30 mouse cellular contexts compared by ENCODE assay signal in genomic region chr16:5895564-5895963, GRCm38 (mm10). TPM values are rescaled to one million over a fixed set of nuclear protein-coding genes. Genes with fewer than 3 reads are reported as not detected.
DNase-seq lines count a peak whose midpoint lies in the region; ATAC-seq and TF ChIP-seq lines count a peak whose summit lies in the region.
"Had no signal": no experiment of that assay in that cellular context is flagged by ENCODE, and none has a peak within 500 bp of the region (broad histone marks: within the 10 kb centered on the region; RNA-seq: fewer than 3 reads in every experiment).

No protein-coding gene starts in this region.

- H3K27me3 ChIP-seq in midbrain, postnatal 0 days (ENCODE audit: insufficient read depth, low read length): no peaks in the 10 kb centered on the region
- H3K27me3 ChIP-seq in midbrain, embryonic 14.5 days (ENCODE audit: control insufficient read depth, insufficient read depth, low read length): no peaks in the 10 kb centered on the region
- H3K27me3 ChIP-seq: embryonic facial prominence, embryonic 13.5 days; embryonic facial prominence, embryonic 15.5 days; forebrain, embryonic 12.5 days; Patski had no signal

- no peak overlapping the region for H3K4me2 ChIP-seq in midbrain, postnatal 0 days (ENCODE audit: low read depth, low read length, poor library complexity, severe bottlenecking)
- H3K4me2 ChIP-seq in midbrain, embryonic 14.5 days (ENCODE audit: low read length): no peak overlapping the region
- H3K4me2 ChIP-seq: embryonic facial prominence, embryonic 13.5 days; embryonic facial prominence, embryonic 15.5 days; forebrain, embryonic 12.5 days had no signal

- H3K36me3 ChIP-seq in midbrain, postnatal 0 days (ENCODE audit: insufficient read depth, low read length): no peaks in the 10 kb centered on the region
- H3K36me3 ChIP-seq in midbrain, embryonic 14.5 days (ENCODE audit: control insufficient read depth, insufficient read depth, low read length): no peaks in the 10 kb centered on the region
- H3K36me3 ChIP-seq: embryonic facial prominence, embryonic 13.5 days; embryonic facial prominence, embryonic 15.5 days; forebrain, embryonic 10.5 days; forebrain, embryonic 12.5 days; G1E had no signal

- peak overlapping the region; percentile 57 for H3K27ac ChIP-seq in layer of hippocampus, adult 2 months
- H3K27ac ChIP-seq in midbrain, postnatal 0 days (ENCODE audit: low read depth, low read length): no peak overlapping the region
- H3K27ac ChIP-seq in midbrain, embryonic 14.5 days (replicated peaks; ENCODE audit: low read depth, low read length): no peak overlapping the region
- H3K27ac ChIP-seq: embryonic facial prominence, embryonic 13.5 days; embryonic facial prominence, embryonic 15.5 days; forebrain, embryonic 10.5 days; forebrain, embryonic 12.5 days had no signal

- WGBS in midbrain, postnatal 0 days: 81% methylated on average over 7 of the region's 7 CpGs
- WGBS in midbrain, embryonic 14.5 days: 83% methylated on average over 7 of the region's 7 CpGs

- no peak for TF ChIP-seq CTCF in layer of hippocampus, adult 2 months (conservative IDR thresholded peaks at IDR 0.05)
- TF ChIP-seq CTCF in midbrain, postnatal 0 days (IDR thresholded peaks at IDR 0.05): no peak

- no peak for ATAC-seq in midbrain, postnatal 0 days (ENCODE audit: low FRiP score)
- ATAC-seq in midbrain, embryonic 14.5 days (ENCODE audit: low FRiP score, low TSS enrichment): no peak
- ATAC-seq: activated CD4-positive, CD25-positive, alpha-beta regulatory T cell, adult 4 months; CD4-positive, CD25-positive, alpha-beta regulatory T cell, adult 4 months; forebrain, embryonic 14.5 days; forebrain, embryonic 16.5 days; Patski had no signal

- H3K4me1 ChIP-seq in midbrain, postnatal 0 days (ENCODE audit: insufficient read depth, low read length): no peaks in the 10 kb centered on the region
- H3K4me1 ChIP-seq in midbrain, embryonic 14.5 days (ENCODE audit: control insufficient read depth, insufficient read depth, low read length): no peaks in the 10 kb centered on the region
- H3K4me1 ChIP-seq: embryonic facial prominence, embryonic 13.5 days; embryonic facial prominence, embryonic 15.5 days; forebrain, embryonic 10.5 days; forebrain, embryonic 12.5 days had no signal

- no peak overlapping the region for H3K9ac ChIP-seq in midbrain, postnatal 0 days (replicated peaks; ENCODE audit: low read length, poor library complexity, severe bottlenecking)
- no peak overlapping the region for H3K9ac ChIP-seq in midbrain, embryonic 14.5 days (replicated peaks; ENCODE audit: low read length)
- H3K9ac ChIP-seq: embryonic facial prominence, embryonic 13.5 days; embryonic facial prominence, embryonic 15.5 days; forebrain, embryonic 12.5 days had no signal

- H3K4me3 ChIP-seq in layer of hippocampus, adult 2 months: no peak overlapping the region
- no peak overlapping the region for H3K4me3 ChIP-seq in midbrain, postnatal 0 days (ENCODE audit: low read depth, low read length)
- H3K4me3 ChIP-seq in midbrain, embryonic 14.5 days (replicated peaks; ENCODE audit: low read depth, low read length): no peak overlapping the region
- H3K4me3 ChIP-seq: embryonic facial prominence, embryonic 13.5 days; embryonic facial prominence, embryonic 15.5 days; erythroblast, embryonic 14.5 days; forebrain, embryonic 10.5 days; forebrain, embryonic 12.5 days had no signal

- DNase-seq in layer of hippocampus, adult 2 months (ENCODE audit: low spot score in 2 of 2): no peak
- DNase-seq in layer of hippocampus, adult 11-12 months (ENCODE audit: low spot score): no peak
- peak; percentile 36 to 38 for DNase-seq in layer of hippocampus, postnatal 10 days (ENCODE audit: low spot score in 2 of 2)
- DNase-seq in layer of hippocampus, postnatal 25 days (ENCODE audit: extremely low spot score in 1 of 2, low spot score in 1 of 2): no peak
- DNase-seq in midbrain, postnatal 0 days (ENCODE audit: low spot score): peak; percentile 21
- DNase-seq in midbrain, embryonic 14.5 days: no peak
- DNase-seq: adrenal gland, adult 8-10 months; adrenal gland, postnatal 14 days; adrenal gland, postnatal 36 days; B cell, adult 2 months; cerebellum, adult 11 months; cerebellum, adult 18-20 months; cerebellum, adult 8-10 months; cerebellum, adult 9-11 months; cerebellum, postnatal 14 days; cerebellum, postnatal 36 days; embryo, embryonic 11 days had no signal

- no peaks in the 10 kb centered on the region for H3K9me3 ChIP-seq in midbrain, postnatal 0 days (ENCODE audit: low read length)
- H3K9me3 ChIP-seq in midbrain, embryonic 14.5 days (ENCODE audit: control insufficient read depth, low read length): no peaks in the 10 kb centered on the region
- H3K9me3 ChIP-seq: embryonic facial prominence, embryonic 13.5 days; embryonic facial prominence, embryonic 15.5 days; forebrain, embryonic 10.5 days; forebrain, embryonic 12.5 days had no signal

RNA-seq across cellular contexts. Expression of gene Rbfox1, which starts 10.4 kb away (rescaled TPM):
- 100 to 1,000 TPM; 413 to 426 TPM for total RNA-seq in layer of hippocampus, adult 2 months (2021)
- total RNA-seq in layer of hippocampus, postnatal 10 days (2021): 100 to 1,000 TPM; 275 to 280 TPM
- total RNA-seq in layer of hippocampus, postnatal 25 days (2021): 100 to 1,000 TPM; 381 to 430 TPM
- total RNA-seq in midbrain, postnatal 0 days (2014; rRNA removed): 142 and 177 TPM in 2 replicates
- polyA plus RNA-seq in midbrain, postnatal 0 days (2015; fragmentation: Nextera tagmentation; extraction: Ambion mirVana): 242 and 278 TPM in 2 replicates
- 125 and 142 TPM in 2 replicates for polyA plus RNA-seq in midbrain, embryonic 14.5 days (2014; fragmentation: Nextera tagmentation; extraction: Ambion mirVana)
- total RNA-seq: CH12.LX; common myeloid progenitor, adult 5-6 weeks; G1E had no signal
- polyA plus RNA-seq: activated CD4-positive, CD25-positive, alpha-beta regulatory T cell, adult 4 months; CD4-positive, CD25-positive, alpha-beta regulatory T cell, adult 4 months; erythroblast, embryonic 14.5 days; G1E; Patski had no signal

Comparison
In these comparisons a context has a peak if more than half of its experiments do, and no peak if none do; other contexts are left out.
1. DNase-seq: peak in layer of hippocampus, postnatal 10 days (2 of 2) and midbrain, postnatal 0 days (single experiment); none in layer of hippocampus, adult 2 months (0 of 2), layer of hippocampus, adult 11-12 months (single experiment), layer of hippocampus, postnatal 25 days (0 of 2) and midbrain, embryonic 14.5 days (single experiment).